Comparison of ENCODE assay signal across 18 mouse cellular contexts in genomic region chr6:87499791-87500190, GRCm38 (mm10). TPM values are rescaled to one million over a fixed set of nuclear protein-coding genes. Genes with fewer than 3 reads are reported as not detected.
DNase-seq lines count a peak whose midpoint lies in the region; ATAC-seq and TF ChIP-seq lines count a peak whose summit lies in the region.
"Had no signal": no experiment of that assay in that cellular context is flagged by ENCODE, and none has a peak within 500 bp of the region (broad histone marks: within the 10 kb centered on the region; RNA-seq: fewer than 3 reads in every experiment).

No protein-coding gene starts in this region.

- no peaks in the 10 kb centered on the region for H3K9me3 ChIP-seq in liver, postnatal 0 days (ENCODE audit: low read length)
- H3K9me3 ChIP-seq in forebrain, embryonic 12.5 days: no peaks in the 10 kb centered on the region
- H3K9me3 ChIP-seq: embryonic facial prominence, embryonic 12.5 days; hindbrain, embryonic 13.5 days; kidney, embryonic 15.5 days; stomach, embryonic 15.5 days had no signal

- no peak overlapping the region for H3K4me3 ChIP-seq in liver, postnatal 0 days (ENCODE audit: low read depth, low read length)
- H3K4me3 ChIP-seq in macrophage (ENCODE audit: inconsistent target): no peak overlapping the region
- H3K4me3 ChIP-seq in forebrain, embryonic 12.5 days (replicated peaks): no peak overlapping the region
- H3K4me3 ChIP-seq: embryonic facial prominence, embryonic 12.5 days; hindbrain, embryonic 13.5 days; kidney, embryonic 15.5 days; stomach, embryonic 15.5 days had no signal

- no peak for DNase-seq in liver, postnatal 0 days
- DNase-seq in liver: no peak
- DNase-seq in 416B (ENCODE audit: low read depth): peak; percentile 33
- peak; percentile 71 for DNase-seq in A20 (ENCODE audit: low read depth, low spot score)
- no peak for DNase-seq in right cerebral cortex, postnatal 25 days
- DNase-seq: adrenal gland, postnatal 25 days; cerebellum, adult 8-10 months; gastrocnemius, postnatal 10 days; heart, postnatal 10 days; layer of hippocampus, postnatal 36 days; right cerebral cortex, postnatal 14 days had no signal

- TF ChIP-seq EP300 in liver, postnatal 0 days (IDR thresholded peaks at IDR 0.05; ENCODE audit: low read depth): no peak

- WGBS in liver, postnatal 0 days (ENCODE audit: insufficient replicate concordance): 29% methylated on average over 6 of the region's 6 CpGs
- 2% methylated on average over 6 of the region's 6 CpGs for WGBS in macrophage (ENCODE audit: missing documents)
- WGBS in forebrain, embryonic 12.5 days: 82% methylated on average over 6 of the region's 6 CpGs

- H3K4me1 ChIP-seq in liver, postnatal 0 days (ENCODE audit: insufficient read depth): peaks cover 23% of the 10 kb centered on the region
- H3K4me1 ChIP-seq in forebrain, embryonic 12.5 days: peaks cover 3% of the 10 kb centered on the region; the same call in 1 of the 2 replicates
- H3K4me1 ChIP-seq: stomach, embryonic 15.5 days had no signal

- ATAC-seq in liver, postnatal 0 days: no peak
- no peak for ATAC-seq in forebrain, embryonic 12.5 days (ENCODE audit: low FRiP score)
- ATAC-seq: Patski had no signal

- no peak overlapping the region for H3K9ac ChIP-seq in liver, postnatal 0 days (replicated peaks)
- no peak overlapping the region for H3K9ac ChIP-seq in forebrain, embryonic 12.5 days
- H3K9ac ChIP-seq: embryonic facial prominence, embryonic 12.5 days; hindbrain, embryonic 13.5 days; kidney, embryonic 15.5 days; stomach, embryonic 15.5 days had no signal

- no peak for TF ChIP-seq CTCF in liver, postnatal 0 days (IDR thresholded peaks at IDR 0.05; ENCODE audit: low read depth)

- peaks cover 82% of the 10 kb centered on the region for H3K79me2 ChIP-seq in macrophage (ENCODE audit: inconsistent target)

- H3K4me2 ChIP-seq in liver, postnatal 0 days (ENCODE audit: low read depth, low read length): peak overlapping the region; percentile 7
- no peak overlapping the region for H3K4me2 ChIP-seq in forebrain, embryonic 12.5 days
- H3K4me2 ChIP-seq: embryonic facial prominence, embryonic 12.5 days; hindbrain, embryonic 13.5 days; kidney, embryonic 15.5 days; stomach, embryonic 15.5 days had no signal

- H3K27ac ChIP-seq in liver, postnatal 0 days (ENCODE audit: low read depth): peak overlapping the region; percentile 70
- H3K27ac ChIP-seq in macrophage: peak overlapping the region; percentile 79
- no peak overlapping the region for H3K27ac ChIP-seq in forebrain, embryonic 12.5 days
- H3K27ac ChIP-seq: embryonic facial prominence, embryonic 12.5 days; hindbrain, embryonic 13.5 days; kidney, embryonic 15.5 days; stomach, embryonic 15.5 days had no signal

- no peaks in the 10 kb centered on the region for H3K36me3 ChIP-seq in liver, postnatal 0 days (replicated peaks; ENCODE audit: insufficient read depth, low read length)
- H3K36me3 ChIP-seq in macrophage (ENCODE audit: inconsistent target): 0 out of 2 replicates have a peak, but pooled peaks cover 4% of the 10 kb centered on the region
- no peaks in the 10 kb centered on the region for H3K36me3 ChIP-seq in forebrain, embryonic 12.5 days (replicated peaks)
- H3K36me3 ChIP-seq: embryonic facial prominence, embryonic 12.5 days; hindbrain, embryonic 13.5 days; kidney, embryonic 15.5 days; stomach, embryonic 15.5 days had no signal

- H3K27me3 ChIP-seq in liver, postnatal 0 days (ENCODE audit: insufficient read depth, low read length): no peaks in the 10 kb centered on the region
- H3K27me3 ChIP-seq in forebrain, embryonic 12.5 days: no peaks in the 10 kb centered on the region
- H3K27me3 ChIP-seq: embryonic facial prominence, embryonic 12.5 days; hindbrain, embryonic 13.5 days; kidney, embryonic 15.5 days; stomach, embryonic 15.5 days had no signal

RNA-seq across cellular contexts. Expression of gene Arhgap25, which starts 33.3 kb away (rescaled TPM):
- 6.0 TPM in 2 replicates for polyA plus RNA-seq in liver, postnatal 0 days (2015; fragmentation: Nextera tagmentation; extraction: Ambion mirVana)
- total RNA-seq in macrophage (2018; cell fraction: chromatin; rRNA removed): 100 to 1,000 TPM in 17 of 26 experiments, 10 to 100 TPM in 9; 16.9 to 236 (median 130) TPM
- 100 to 1,000 TPM in 2 of 26 experiments, 10 to 100 TPM in 24; 20.6 to 107 (median 78.6) TPM for total RNA-seq in macrophage (2018; cell fraction: cytosol; rRNA removed)
- 100 to 1,000 TPM in 15 of 26 experiments, 10 to 100 TPM in 11; 20.6 to 179 (median 118) TPM for total RNA-seq in macrophage (2018; cell fraction: nucleus; rRNA removed)
- 57.1 to 128 TPM (median 92.0 TPM) in 3 replicates for polyA plus RNA-seq in macrophage (2018)
- polyA plus RNA-seq in forebrain, embryonic 12.5 days (2016; fragmentation: Nextera tagmentation; extraction: Ambion mirVana): 1.4 and 1.6 TPM in 2 replicates

Comparison
In these comparisons a context has a peak if more than half of its experiments do, and no peak if none do; other contexts are left out.
1. DNase-seq: peak in 416B (single experiment) and A20 (single experiment); none in liver, postnatal 0 days (single experiment), liver (single experiment) and right cerebral cortex, postnatal 25 days (single experiment).